Mouse (Mus musculus) retina, postnatal 1 day (tissue): ENCODE data around the gene Pex13.
A peak's percentile ranks its signal among the peaks of the same experiment; 100 is the strongest.
"Not testable (repeated sequence)": the region's sequence is repeated elsewhere in the genome, so short reads cannot be mapped to it uniquely, and the experiment has no call there.

Experiments used
- DNase-seq: peaks from one replicate; pipeline ENCODE4 v3.0.0-alpha.2; 2012

The Pex13 gene

DNA sequence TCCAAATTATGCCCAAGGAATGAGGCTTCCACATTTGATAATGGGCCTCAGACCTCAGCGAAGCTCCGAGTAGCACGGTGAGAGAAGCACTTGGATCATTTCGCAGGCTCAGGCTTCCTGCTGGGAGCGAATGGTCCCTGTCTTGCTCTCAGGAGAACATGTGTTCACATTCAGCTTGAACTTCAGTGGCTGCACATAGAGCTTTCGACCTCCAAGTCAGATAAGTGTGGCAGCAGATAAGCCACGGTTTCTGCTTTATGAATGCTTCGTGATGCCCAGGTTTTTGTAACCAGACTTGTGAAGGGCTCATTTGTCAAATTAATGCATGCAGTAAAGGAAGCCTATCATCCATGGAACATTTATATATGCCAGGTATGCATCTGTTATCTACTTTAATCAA is 31.2 kb downstream of the Pex13 start:
- no peak for DNase-seq

DNA sequence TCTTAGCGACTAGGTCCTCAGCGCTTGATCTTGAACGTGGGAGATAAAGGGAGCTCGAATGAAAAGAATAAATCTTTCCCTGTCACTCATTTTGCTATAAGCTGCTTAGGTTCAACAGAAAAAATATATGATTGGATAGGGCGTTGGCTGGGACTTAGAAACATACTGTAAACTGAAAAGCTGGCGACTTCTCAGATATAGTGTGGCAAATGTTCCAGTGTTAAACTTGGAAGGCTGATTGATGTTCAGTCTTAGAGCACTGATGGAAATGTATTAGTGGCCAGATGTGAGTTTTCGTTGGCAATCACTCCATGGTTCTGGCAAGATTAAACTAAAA is 31.9 kb downstream of the Pex13 start:
- no peak for DNase-seq

DNA sequence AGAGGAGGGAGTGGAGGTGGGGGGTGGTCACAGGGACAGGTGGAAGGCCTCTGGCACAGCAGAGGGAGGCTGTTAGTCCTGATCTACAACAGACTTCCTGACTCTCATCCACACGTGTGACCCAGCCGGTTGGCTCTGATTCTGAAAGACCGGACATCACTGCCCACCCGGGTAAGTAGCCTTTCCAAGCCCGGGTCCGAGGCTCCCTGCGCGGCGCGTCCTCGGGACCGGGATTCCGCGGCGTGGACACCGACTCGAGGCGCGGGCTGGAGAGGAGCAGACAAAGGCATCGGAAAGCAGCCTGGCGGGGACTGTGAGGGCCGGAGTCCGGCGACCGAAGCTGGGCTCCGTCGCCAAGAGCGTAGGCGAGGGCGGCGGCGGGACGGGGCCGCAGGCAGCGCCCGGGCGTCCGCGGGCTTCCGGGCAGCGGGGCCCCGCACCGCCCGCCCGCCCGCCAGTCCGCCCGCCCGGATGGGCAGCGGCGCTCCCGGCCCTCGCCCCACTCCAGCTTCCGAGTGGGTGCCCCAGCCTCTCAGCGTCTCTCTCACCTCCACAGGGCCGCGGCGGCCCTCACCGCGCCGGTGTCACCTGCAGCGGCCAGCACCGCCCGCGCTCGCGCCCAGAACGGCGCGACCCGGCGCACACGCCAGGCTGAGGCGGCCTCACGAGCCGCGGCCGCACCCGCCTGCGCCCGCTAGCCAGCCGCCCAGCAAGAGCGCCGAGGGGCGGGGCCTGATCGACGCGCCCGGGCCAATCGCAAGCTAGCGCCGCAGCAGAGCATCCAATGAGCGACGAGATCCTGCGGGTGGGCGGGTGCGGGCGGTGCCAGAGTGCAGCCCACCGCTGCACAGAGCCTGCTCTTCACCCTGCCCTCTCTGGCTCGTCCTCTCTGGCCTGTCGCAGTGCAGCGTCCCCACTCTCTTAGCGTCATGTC is 32.5 kb downstream of the Pex13 start, which contains the start of gene 0610010F05Rik:
0610010F05Rik (minus strand) TSS at position 695 of the 934 bp plus-strand sequence.
- DNase-seq, result peak; percentile 98

DNA sequence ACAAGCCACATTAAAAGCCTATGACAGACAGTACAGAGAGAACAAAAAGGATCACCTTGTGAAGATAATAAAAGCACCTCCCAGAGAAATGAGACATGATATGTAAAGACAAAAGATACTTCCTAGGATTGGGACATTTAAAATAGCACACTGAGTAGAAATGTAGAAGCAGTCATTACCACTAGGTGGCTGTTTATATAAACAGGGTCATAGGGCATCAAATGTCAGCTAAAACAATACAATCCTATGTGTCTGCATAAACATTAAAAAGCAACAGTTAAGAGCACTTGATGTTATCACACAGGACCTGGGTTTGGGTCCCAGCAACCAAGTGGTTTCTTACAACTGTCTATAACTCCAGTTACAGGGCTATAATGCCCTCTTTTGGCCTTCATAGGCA is 35.1 kb downstream of the Pex13 start:
- no peak for DNase-seq

DNA sequence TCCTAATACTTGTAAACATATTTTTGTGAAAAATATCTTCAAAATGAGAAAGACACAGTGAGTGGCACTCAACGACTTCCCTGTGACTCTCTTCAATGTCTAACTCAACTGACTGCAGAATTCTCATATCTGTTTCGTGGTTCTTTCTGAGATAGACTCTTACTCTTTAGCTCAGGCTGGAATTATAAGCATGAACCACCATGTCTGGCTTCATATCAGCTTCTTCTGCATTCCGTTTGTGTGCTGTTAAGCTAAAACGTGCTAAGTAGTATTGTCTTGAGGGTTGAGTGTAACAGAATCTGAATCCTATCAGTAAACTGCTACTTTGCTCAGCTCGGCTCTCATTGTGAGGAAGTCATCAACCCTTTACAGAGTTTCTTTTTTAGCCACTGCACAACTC is 46.8 kb downstream of the Pex13 start:
- DNase-seq, result no peak

DNA sequence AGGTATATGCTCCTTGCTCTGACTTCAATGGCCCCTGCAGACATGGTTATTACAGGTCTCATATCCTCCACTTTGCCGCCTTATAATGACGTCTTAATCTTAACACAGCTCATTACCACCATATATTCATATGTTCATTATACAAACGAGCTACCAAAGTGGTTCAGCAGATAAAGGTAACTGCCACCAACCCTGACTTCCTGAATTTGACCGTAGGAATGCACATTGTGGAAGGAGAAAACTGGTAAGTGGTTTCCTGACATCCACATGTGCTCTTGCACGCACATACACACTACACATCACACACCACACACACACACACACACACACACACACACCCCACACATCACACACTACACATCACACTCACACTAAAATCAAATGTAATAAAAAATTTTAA is 51.2 kb downstream of the Pex13 start:
- no peak for DNase-seq

DNA sequence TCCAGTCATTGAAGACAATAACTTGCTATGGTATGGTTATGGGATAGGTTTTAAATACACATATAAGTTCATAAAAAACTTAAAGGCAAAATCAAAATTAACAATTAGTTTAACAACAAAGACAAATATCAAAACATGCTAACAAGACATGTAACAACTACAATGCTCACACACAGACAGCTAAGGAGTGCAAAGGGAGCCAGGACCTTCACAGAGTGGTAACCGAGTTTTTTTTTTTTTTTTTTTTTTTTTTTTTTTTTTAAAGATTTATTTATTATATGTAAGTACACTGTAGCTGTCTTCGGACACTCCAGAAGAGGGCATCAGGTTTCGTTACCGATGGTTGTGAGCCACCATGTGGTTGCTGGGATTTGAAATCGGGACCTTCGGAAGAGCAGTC is 58.5 kb downstream of the Pex13 start:
- not testable (repeated sequence) for DNase-seq
